Mouse (Mus musculus) liver, embryonic 12.5 days (tissue): ENCODE measurements at regions not wholly inside any gene's neighbourhood (a gene's known extent, or its start where the extent isn't known, plus 50 kb on each side); places are given as distances from the start of the nearest gene placed in this dataset.

Experiments
- ATAC-seq: fragments of 200-750 bp; cut with Nextera tagmentation; 2 replicates; pipeline ENCODE4 v1.8.0; 2017; ENCODE audit warnings: moderate number of reproducible peaks, mild to moderate bottlenecking, moderate library complexity
- H3K27ac ChIP-seq: fragments of 300-500 bp; sonication (generic); 2 replicates; pipeline ENCODE4 v1.5.1; 2016; ENCODE audit warnings: mild to moderate bottlenecking
- H3K27me3 ChIP-seq: fragments of 300-500 bp; sonication (generic); replicated peaks from 2 replicates; pipeline ENCODE4 v1.6.1; 2016; ENCODE audit warnings: mild to moderate bottlenecking, moderate library complexity
- H3K36me3 ChIP-seq: fragments of 300-500 bp; sonication (generic); 2 replicates; pipeline ENCODE4 v1.6.1; 2016; ENCODE audit warnings: mild to moderate bottlenecking, moderate library complexity
- H3K4me1 ChIP-seq: fragments of 300-500 bp; sonication (generic); 2 replicates; pipeline ENCODE4 v1.6.1; 2016
- H3K4me2 ChIP-seq: fragments of 300-500 bp; sonication (generic); 2 replicates; pipeline ENCODE4 v1.6.1; 2016; ENCODE audit warnings: mild to moderate bottlenecking, moderate library complexity
- H3K4me3 ChIP-seq: fragments of 300-500 bp; sonication (generic); 2 replicates; pipeline ENCODE4 v1.5.1; 2016; ENCODE audit warnings: mild to moderate bottlenecking, moderate library complexity
- H3K9ac ChIP-seq: fragments of 300-500 bp; sonication (generic); 2 replicates; pipeline ENCODE4 v1.6.1; 2016; ENCODE audit warnings: mild to moderate bottlenecking, moderate library complexity
- H3K9me3 ChIP-seq: fragments of 300-500 bp; sonication (generic); replicated peaks from 2 replicates; pipeline ENCODE4 v1.6.1; 2016; ENCODE audit warnings: mild to moderate bottlenecking, moderate library complexity
- whole genome bisulfite sequencing: fragments of 180-500 bp; shearing (Covaris S2); methylation state at CpG from one replicate; pipeline ENCODE4 v1.1.7; 2016; ENCODE audit not compliant: insufficient replicate concordance; 5-methylcytosine and 5-hydroxymethylcytosine counted together

DNA sequence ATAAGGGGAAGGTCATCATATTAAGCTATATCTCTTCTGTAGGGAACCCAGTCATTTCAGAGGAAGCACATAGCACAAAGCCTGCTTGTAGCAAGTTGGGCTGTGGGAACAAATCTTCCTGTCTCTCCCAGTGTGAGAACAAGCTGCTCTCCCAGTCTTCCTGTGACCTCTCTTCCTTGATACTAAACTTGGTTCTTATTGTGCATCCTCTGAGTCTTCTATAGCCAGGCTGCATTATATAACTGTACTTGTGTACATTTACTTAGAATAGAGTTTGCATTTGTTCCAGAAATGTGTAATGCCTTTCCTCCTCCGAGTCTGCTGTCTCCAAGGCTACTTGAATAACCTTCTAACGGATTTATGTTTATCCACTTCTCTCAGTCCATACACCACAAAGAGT lies 1021.7 kb downstream of the Brinp1 start:
- WGBS: 66% methylated on average over 2 of the region's 2 CpGs
- Histone ChIP-seq H3K27ac (no peak overlapping the region), H3K9me3 (no peaks in the 10 kb centered on the region), H3K4me1 (no peaks in the 10 kb centered on the region), H3K9ac (no peak overlapping the region), H3K36me3 (no peaks in the 10 kb centered on the region), H3K4me3 (no peak overlapping the region), H3K4me2 (no peak overlapping the region), H3K27me3 (no peaks in the 10 kb centered on the region)
- no peak for ATAC-seq

DNA sequence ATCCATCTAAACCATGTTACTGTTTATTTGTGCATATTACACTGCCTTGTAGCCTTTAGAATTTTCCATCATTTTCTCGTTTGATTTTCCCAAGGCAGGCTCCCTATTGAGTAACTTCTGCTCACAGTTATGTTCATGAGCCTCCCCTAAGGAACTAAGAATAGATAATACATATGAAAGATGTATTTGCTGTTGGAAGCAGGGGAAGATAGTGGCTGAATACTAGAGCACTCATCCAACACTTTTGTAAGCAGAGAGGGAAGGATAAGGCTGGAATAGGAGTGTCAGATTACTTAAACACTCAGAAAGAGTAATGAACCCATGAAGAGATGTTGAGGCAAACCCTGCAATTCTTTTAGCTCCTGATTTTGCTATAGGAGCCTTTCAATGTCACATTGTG lies 1055.1 kb downstream of the Brinp1 start:
- Histone ChIP-seq H3K4me2 (no peak overlapping the region), H3K27me3 (no peaks in the 10 kb centered on the region), H3K27ac (no peak overlapping the region), H3K36me3 (no peaks in the 10 kb centered on the region), H3K9ac (no peak overlapping the region), H3K9me3 (no peaks in the 10 kb centered on the region), H3K4me3 (no peak overlapping the region), H3K4me1 (no peaks in the 10 kb centered on the region)
- WGBS: 56% methylated on average over 1 of the region's 1 CpGs
- ATAC-seq: no peak

DNA sequence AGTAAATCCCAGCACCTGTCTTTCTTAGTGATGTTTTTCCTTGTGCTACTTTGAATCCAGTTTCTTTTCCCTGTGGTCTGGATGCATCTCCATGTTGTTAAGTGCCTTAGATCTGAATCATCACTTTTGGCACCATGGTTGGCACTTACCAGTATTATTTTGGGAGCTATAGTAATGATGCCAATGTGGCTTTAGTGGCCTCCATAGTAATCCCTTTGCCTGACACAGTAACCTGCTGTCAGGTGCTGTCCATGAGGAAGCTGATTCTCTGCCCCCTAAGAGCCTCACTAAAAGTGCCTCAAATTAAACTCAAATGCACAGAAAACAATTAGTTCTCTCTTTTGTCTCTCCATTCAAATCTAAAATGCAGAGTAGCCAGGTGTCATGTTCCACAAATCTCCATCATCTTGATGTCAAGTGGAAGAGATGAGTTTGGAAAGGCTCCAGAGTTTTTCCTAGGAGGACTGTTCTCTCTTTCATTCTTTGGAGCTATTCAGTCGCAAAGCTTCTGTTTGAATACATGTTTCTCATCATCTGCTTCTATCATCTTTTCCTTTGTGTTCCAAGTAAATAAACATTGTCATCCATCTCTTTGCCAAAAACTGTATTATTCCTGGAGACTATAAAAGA lies 1062.1 kb downstream of the Brinp1 start:
- ATAC-seq: no peak
- H3K27ac ChIP-seq: no peak overlapping the region
- H3K9ac ChIP-seq: no peak overlapping the region
- no peaks in the 10 kb centered on the region for H3K27me3 ChIP-seq
- H3K9me3 ChIP-seq: no peaks in the 10 kb centered on the region
- no peak overlapping the region for H3K4me2 ChIP-seq
- H3K36me3 ChIP-seq: no peaks in the 10 kb centered on the region
- WGBS: 79% methylated on average over 1 of the region's 1 CpGs
- no peak overlapping the region for H3K4me3 ChIP-seq
- no peaks in the 10 kb centered on the region for H3K4me1 ChIP-seq

DNA sequence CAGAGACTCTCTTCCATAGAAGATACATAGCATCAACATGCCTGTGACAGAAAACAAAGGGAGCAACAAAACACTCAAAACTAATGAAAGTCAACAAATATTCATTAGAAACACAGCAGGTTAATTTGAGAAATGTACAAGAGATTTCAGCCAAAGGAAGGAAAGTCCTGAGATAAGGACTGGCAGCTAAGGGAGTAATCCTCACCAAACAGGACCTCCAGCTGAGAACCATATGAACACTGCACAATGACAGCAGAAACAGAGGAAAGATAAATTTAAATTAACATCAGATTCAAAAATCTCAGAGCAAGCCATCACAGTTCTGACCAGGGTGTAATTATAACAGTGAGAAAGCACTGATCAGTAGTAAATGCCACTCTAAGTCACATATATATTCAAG lies 1060.6 kb downstream of the Tlr4 start:
- Histone ChIP-seq H3K4me3 (no peak overlapping the region), H3K9ac (no peak overlapping the region), H3K4me1 (no peaks in the 10 kb centered on the region), H3K4me2 (no peak overlapping the region), H3K36me3 (no peaks in the 10 kb centered on the region), H3K9me3 (no peaks in the 10 kb centered on the region), H3K27me3 (no peaks in the 10 kb centered on the region), H3K27ac (no peak overlapping the region)
- no peak for ATAC-seq

DNA sequence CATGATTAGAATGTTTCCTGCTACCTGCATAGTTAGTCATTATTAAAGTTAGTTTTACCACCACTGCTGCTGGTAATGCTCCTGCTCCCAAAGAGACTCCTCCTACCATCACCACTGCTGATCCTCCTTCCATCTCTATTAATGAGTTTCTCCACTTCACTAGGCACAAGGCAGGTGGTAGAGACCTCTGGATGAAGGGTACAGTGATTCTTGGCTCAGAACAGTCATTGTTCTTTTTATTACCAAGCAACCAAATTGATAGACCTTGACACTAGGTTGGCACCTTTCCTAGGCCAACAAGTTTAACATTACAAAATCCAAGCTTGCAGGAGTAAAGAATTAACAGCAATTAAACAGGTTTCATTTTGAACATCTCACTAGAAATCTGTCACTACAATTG lies 1057.8 kb downstream of the Tlr4 start:
- Histone ChIP-seq H3K9ac (no peak overlapping the region), H3K36me3 (no peaks in the 10 kb centered on the region), H3K27me3 (no peaks in the 10 kb centered on the region), H3K4me2 (no peak overlapping the region), H3K27ac (no peak overlapping the region), H3K4me3 (no peak overlapping the region), H3K4me1 (no peaks in the 10 kb centered on the region), H3K9me3 (no peaks in the 10 kb centered on the region)
- no peak for ATAC-seq

DNA sequence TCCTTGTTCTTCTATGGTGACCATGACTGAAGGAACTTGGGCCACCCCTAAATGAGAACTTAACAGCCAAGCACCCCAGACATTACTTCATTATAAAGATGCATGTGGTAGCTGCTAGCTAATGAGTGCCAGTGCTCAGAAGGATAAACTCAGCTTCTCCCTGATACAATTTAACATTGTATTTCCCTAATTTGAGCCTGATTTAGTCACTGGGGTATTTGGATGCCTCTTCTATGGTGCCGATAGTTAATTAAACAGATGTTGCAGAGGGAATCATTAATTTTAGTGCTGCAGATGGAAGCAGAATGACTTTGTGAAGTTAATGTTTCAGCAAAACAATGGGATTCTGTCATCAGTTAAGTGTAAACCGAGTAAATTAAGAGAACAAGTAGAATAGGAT lies 1034.8 kb downstream of the Tlr4 start:
- Histone ChIP-seq H3K4me2 (no peak overlapping the region), H3K4me1 (no peaks in the 10 kb centered on the region), H3K27me3 (no peaks in the 10 kb centered on the region), H3K36me3 (no peaks in the 10 kb centered on the region), H3K9me3 (no peaks in the 10 kb centered on the region), H3K4me3 (no peak overlapping the region), H3K27ac (no peak overlapping the region), H3K9ac (no peak overlapping the region)
- no peak for ATAC-seq
- WGBS: 67% methylated on average over 2 of the region's 2 CpGs

DNA sequence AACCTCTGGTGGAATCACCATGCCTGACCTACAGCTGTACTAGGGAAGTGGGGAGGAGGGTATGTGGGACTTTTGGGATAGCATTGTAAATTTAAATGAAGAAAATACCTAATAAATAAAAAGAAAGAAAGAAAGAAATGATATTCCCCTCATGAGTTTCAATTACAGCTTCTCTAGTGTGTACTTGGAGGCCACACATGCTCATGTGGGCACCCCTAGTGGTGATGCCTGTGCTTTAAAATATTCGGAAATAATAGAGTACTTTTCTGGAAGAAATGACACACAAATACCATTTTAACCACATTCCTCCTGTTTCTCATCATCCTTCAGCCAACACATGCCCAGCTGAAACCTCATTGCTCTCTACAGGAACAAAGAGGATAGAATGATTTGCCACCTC lies 1034.4 kb downstream of the Tlr4 start:
- Histone ChIP-seq H3K9me3 (no peaks in the 10 kb centered on the region), H3K36me3 (no peaks in the 10 kb centered on the region), H3K27ac (no peak overlapping the region), H3K27me3 (no peaks in the 10 kb centered on the region), H3K4me1 (no peaks in the 10 kb centered on the region), H3K4me3 (no peak overlapping the region), H3K4me2 (no peak overlapping the region), H3K9ac (no peak overlapping the region)
- WGBS: 53% methylated on average over 1 of the region's 1 CpGs
- ATAC-seq: no peak

DNA sequence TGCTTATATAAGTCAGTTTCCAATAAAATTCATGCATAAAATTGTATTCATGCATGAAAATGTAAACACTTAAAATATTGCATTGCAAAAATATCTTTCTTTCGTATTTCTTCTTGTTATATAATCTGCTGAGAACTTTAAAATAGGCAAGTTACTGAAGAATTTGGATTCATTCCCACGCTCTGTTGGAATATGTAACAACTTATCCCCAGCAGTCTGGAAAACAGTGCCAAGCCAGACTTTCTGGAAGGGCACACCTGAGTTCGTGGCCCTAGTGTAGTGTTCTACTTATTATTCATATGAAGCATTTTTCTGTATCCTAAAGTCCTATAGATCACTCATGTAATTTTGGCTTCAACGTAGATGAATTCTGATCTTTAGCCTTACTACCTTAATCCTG lies 1025.6 kb downstream of the Tlr4 start:
- H3K27me3 ChIP-seq: no peaks in the 10 kb centered on the region
- H3K4me1 ChIP-seq: no peaks in the 10 kb centered on the region
- H3K27ac ChIP-seq: no peak overlapping the region
- H3K9ac ChIP-seq: no peak overlapping the region
- no peak for ATAC-seq
- no peak overlapping the region for H3K4me2 ChIP-seq
- 65% methylated on average over 4 of the region's 4 CpGs for WGBS
- no peak overlapping the region for H3K4me3 ChIP-seq
- H3K36me3 ChIP-seq: no peaks in the 10 kb centered on the region
- no peaks in the 10 kb centered on the region for H3K9me3 ChIP-seq

DNA sequence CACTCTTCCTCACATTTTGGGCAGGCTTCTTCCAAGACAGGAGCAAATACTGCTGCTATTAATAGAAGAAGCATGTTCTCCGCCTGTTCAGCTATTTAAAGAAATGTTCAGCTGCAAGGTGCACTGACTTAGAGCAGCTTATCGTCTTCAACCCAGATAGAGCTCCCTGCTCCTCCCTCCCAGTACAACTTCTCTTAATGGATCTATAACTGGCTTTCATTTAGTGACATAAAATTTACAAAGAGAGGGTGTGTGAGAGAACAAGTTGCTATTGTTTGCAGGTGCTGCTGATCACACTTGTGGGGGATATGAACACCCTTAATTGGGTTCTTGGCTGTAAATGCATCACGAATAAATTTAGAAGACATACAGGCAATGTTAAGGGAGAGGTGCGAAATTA lies 1006.0 kb downstream of the Tlr4 start:
- 56% methylated on average over 4 of the region's 4 CpGs for WGBS
- Histone ChIP-seq H3K9me3 (no peaks in the 10 kb centered on the region), H3K4me3 (no peak overlapping the region), H3K27ac (no peak overlapping the region), H3K4me2 (no peak overlapping the region), H3K27me3 (no peaks in the 10 kb centered on the region), H3K9ac (no peak overlapping the region), H3K4me1 (no peaks in the 10 kb centered on the region), H3K36me3 (no peaks in the 10 kb centered on the region)
- no peak for ATAC-seq

DNA sequence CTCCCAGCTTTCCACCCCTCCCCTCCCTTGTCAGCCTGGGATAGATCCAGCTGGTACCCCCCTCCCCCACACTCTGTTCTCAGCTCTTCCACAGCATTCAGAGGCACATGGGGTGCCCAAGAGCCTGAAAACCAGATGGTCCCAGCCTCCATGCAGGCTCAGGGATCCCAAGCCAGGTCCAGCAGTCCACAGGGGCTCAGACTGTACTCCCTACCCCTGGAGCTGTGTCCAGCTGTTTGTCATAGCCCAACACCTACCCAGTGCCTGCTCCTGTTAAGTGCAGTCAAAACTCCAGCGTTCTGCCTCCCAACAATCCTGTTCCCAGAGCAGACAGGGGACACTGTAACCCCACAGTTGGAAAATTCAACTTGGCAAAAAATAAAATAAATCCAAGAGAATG lies 998.1 kb downstream of the Tlr4 start:
- Histone ChIP-seq H3K36me3 (no peaks in the 10 kb centered on the region), H3K9ac (no peak overlapping the region), H3K27ac (no peak overlapping the region), H3K4me3 (no peak overlapping the region), H3K27me3 (no peaks in the 10 kb centered on the region), H3K9me3 (no peaks in the 10 kb centered on the region), H3K4me1 (no peaks in the 10 kb centered on the region), H3K4me2 (no peak overlapping the region)
- ATAC-seq: no peak
- WGBS: 42% methylated on average over 1 of the region's 1 CpGs

DNA sequence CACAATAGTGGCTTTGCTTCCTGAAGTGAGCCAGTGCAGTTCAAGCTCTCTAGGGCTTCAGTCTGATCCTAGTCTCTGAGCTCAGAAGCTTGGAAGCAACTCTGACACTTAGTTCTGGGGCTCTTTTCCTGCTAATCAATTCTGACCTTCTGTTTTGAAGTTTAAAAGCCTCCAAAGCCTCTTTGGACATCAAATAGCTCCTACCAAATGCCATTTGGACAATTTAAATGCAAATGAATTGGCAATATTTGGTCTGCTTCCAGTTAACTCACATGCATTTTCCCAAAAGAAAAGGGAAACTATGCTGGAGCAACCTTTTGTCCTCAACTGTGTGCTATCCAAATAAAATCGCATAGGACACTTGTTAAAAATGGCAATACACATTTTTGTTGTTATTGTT lies 968.7 kb downstream of the Tlr4 start:
- no peak overlapping the region for H3K27ac ChIP-seq
- 47% methylated on average over 1 of the region's 1 CpGs for WGBS
- no peaks in the 10 kb centered on the region for H3K9me3 ChIP-seq
- no peak overlapping the region for H3K4me3 ChIP-seq
- H3K4me1 ChIP-seq: no peaks in the 10 kb centered on the region
- no peaks in the 10 kb centered on the region for H3K27me3 ChIP-seq
- no peak for ATAC-seq
- H3K9ac ChIP-seq: no peak overlapping the region
- H3K36me3 ChIP-seq: no peaks in the 10 kb centered on the region
- no peak overlapping the region for H3K4me2 ChIP-seq
